Mouse (Mus musculus): ENCODE data around the gene Btnl9.
"Not testable (repeated sequence)": the region's sequence is repeated elsewhere in the genome, so short reads cannot be mapped to it uniquely, and the experiment has no call there.

Gene Btnl9

GRCm38 (mm10) chr11:49176047-49176779 is 10.7 kb downstream of the Btnl9 start:
- DNase-seq, result not testable (repeated sequence)

GRCm38 (mm10) chr11:49175345-49175744 is 11.6 kb downstream of the Btnl9 start:
- DNase-seq, result peak; percentile 21

GRCm38 (mm10) chr11:49170576-49170975 is 16.4 kb downstream of the Btnl9 start:
- no peak for DNase-seq

GRCm38 (mm10) chr11:49168839-49169611 is 17.9 kb downstream of the Btnl9 start:
- DNase-seq, result peak; percentile 42

GRCm38 (mm10) chr11:49156821-49157814 is 29.8 kb downstream of the Btnl9 start:
- no peak for DNase-seq

GRCm38 (mm10) chr11:49154077-49154476 is 32.9 kb downstream of the Btnl9 start, which contains the start of gene Olfr1394:
Olfr1394 (plus strand) TSS chr11:49154377.
- DNase-seq, result no peak

GRCm38 (mm10) chr11:49141974-49142373 is 45.0 kb downstream of the Btnl9 start, which contains the start of gene Olfr1395:
Olfr1395 (plus strand) TSS chr11:49142274.
- no peak for DNase-seq

GRCm38 (mm10) chr11:49124169-49124568 is 62.8 kb downstream of the Btnl9 start:
- no peak for DNase-seq

GRCm38 (mm10) chr11:49119635-49120034 is 67.3 kb downstream of the Btnl9 start:
- DNase-seq, result no peak

Measured in thymus, postnatal 4 days (tissue).